Mouse (Mus musculus) liver, postnatal 0 days (tissue): Measurements from ENCODE around the gene Sgpp2.

Experiments used
- CTCF ChIP-seq: sonication (generic); IDR thresholded peaks from 2 replicates; pipeline ENCODE4 v1.5.1; 2016; ENCODE audit warnings: antibody characterized with exemption, low read depth
- EP300 ChIP-seq: IDR thresholded peaks from 2 replicates; pipeline ENCODE4 v1.6.1; 2016; ENCODE audit warnings: antibody characterized with exemption, low read depth, mild to moderate bottlenecking

- TF ChIP-seq EP300 (no peak), CTCF (no peak)
Observed at GRCm38 (mm10) chr1:78309280-78309679, 865 bp upstream of the Sgpp2 start.
